Mouse (Mus musculus) lung, adult 2 months (tissue): ENCODE results near the gene Wnt9a.

ENCODE experiments used
- CTCF ChIP-seq: fragments of 200-500 bp; IDR thresholded peaks from 2 replicates; pipeline ENCODE4 v1.5.1; 2011; ENCODE audit warnings: mild to moderate bottlenecking, low read length, control low read depth; ENCODE audit not compliant: insufficient read depth
- POLR2A ChIP-seq: fragments of 200-500 bp; IDR thresholded peaks from 2 replicates; pipeline ENCODE4 v1.6.1; 2011; ENCODE audit warnings: low read depth, mild to moderate bottlenecking, control low read depth, low read length, borderline replicate concordance; ENCODE audit errors: extremely low read depth

DNA sequence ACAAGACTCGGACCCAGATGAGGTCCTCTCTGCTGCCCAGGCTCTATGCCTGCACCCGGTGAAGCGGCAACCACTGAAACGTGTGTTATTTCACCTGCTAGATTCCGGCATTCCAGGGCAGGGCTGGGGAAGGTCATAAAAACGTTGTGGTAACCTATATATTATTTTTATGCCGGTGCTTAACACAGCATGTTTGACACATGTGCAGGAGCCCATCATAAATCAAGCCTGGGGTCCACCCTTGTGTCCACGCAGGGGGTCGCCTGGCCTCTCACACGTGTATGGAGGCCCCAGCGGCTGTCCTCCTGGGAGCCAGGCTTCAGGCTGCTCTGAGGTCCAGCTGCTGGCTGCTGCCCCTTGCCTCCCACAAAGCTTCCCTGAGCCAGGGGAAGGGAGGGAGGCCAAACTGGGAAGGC lies 50.2 kb downstream of the Wnt9a start:
- TF ChIP-seq CTCF (no peak), POLR2A (no peak)
